Mouse (Mus musculus) CH12.LX (cell line): ENCODE measurements around the gene Maml1. TPM values are rescaled to one million over a fixed set of nuclear protein-coding genes. Genes with fewer than 3 reads are reported as not detected.

Experiments used
- DNase-seq: peaks from one replicate; pipeline ENCODE4 v3.0.0-alpha.2; 2013; ENCODE audit errors: extremely low read depth
- H3K27ac ChIP-seq: 2 replicates; pipeline ENCODE4 v1.5.1; 2012; ENCODE audit warnings: low read depth, mild to moderate bottlenecking, control low read depth, moderate library complexity; ENCODE audit not compliant: insufficient read depth
- H3K27me3 ChIP-seq: replicated peaks from 2 replicates; pipeline ENCODE3; 2012; ENCODE audit warnings: inconsistent platforms
- H3K36me3 ChIP-seq, 2 experiments: replicated peaks in 1 of 2; 2 replicates each; pipeline versions ENCODE3 to v1.6.1; 2012; ENCODE audit warnings: inconsistent platforms in 1 of 2, low read length in 1 of 2, mild to moderate bottlenecking in 1 of 2, mixed read lengths in 1 of 2, moderate library complexity in 1 of 2; ENCODE audit not compliant: control insufficient read depth in 1 of 2, insufficient read depth in 1 of 2
- H3K4me1 ChIP-seq, 2 experiments: 2 replicates each; pipeline ENCODE4 v1.6.1; 2012; ENCODE audit warnings: inconsistent platforms in 1 of 2, moderate library complexity in 1 of 2; ENCODE audit not compliant: insufficient read depth in 2 of 2, control insufficient read depth in 1 of 2
- H3K4me2 ChIP-seq: 2 replicates; pipeline ENCODE4 v1.6.1; 2012; ENCODE audit warnings: low read depth, mild to moderate bottlenecking, control low read depth; ENCODE audit not compliant: poor library complexity, insufficient read depth, severe bottlenecking
- H3K4me3 ChIP-seq, 3 experiments: fragments of 150-350 bp in 1 of 3; sonication (generic) in 1 of 3; replicated peaks in 1 of 3; 2 replicates each; pipeline versions ENCODE3 to v1.5.1; 2011 to 2012; ENCODE audit warnings: low read depth in 2 of 3, low read length in 2 of 3, mild to moderate bottlenecking in 2 of 3, moderate library complexity in 2 of 3, control low read depth in 1 of 3, improper control_type of control experiment in 1 of 3, inconsistent platforms in 1 of 3, mixed read lengths in 1 of 3; ENCODE audit not compliant: poor library complexity in 1 of 3
- H3K79me2 ChIP-seq: replicated peaks from 2 replicates; pipeline ENCODE4 v1.6.1; 2012; ENCODE audit warnings: mild to moderate bottlenecking, moderate library complexity; ENCODE audit not compliant: control insufficient read depth, poor library complexity, insufficient read depth, severe bottlenecking; ENCODE audit errors: extremely low read depth
- H3K9ac ChIP-seq: 2 replicates; pipeline ENCODE4 v1.6.1; 2012; ENCODE audit warnings: low read depth, mild to moderate bottlenecking, control low read depth, moderate library complexity; ENCODE audit not compliant: insufficient read depth
- H3K9me3 ChIP-seq: replicated peaks from 2 replicates; pipeline ENCODE3; 2012; ENCODE audit warnings: low read length, inconsistent platforms, mixed read lengths
- CHD2 ChIP-seq: IDR thresholded peaks from 2 replicates; pipeline ENCODE4 v1.6.1; 2011; ENCODE audit warnings: low read length, improper control_type of control experiment
- CTCF ChIP-seq, 2 experiments: IDR thresholded peaks in 1 of 2; conservative IDR thresholded peaks in 1 of 2; 2 replicates each; pipeline ENCODE4 v1.5.1; 2011 to 2012; ENCODE audit warnings: low read depth in 2 of 2, low read length in 2 of 2, improper control_type of control experiment in 1 of 2, inconsistent platforms in 1 of 2, mild to moderate bottlenecking in 1 of 2, moderate library complexity in 1 of 2
- E2F4 ChIP-seq: IDR thresholded peaks from 2 replicates; pipeline ENCODE4 v1.6.1; 2011; ENCODE audit warnings: low read depth, low read length, improper control_type of control experiment; ENCODE audit not compliant: insufficient replicate concordance
- GABPA ChIP-seq: IDR thresholded peaks from 2 replicates; pipeline ENCODE4 v1.6.1; 2012; ENCODE audit warnings: low read depth, low read length, improper control_type of control experiment, inconsistent platforms; ENCODE audit not compliant: insufficient replicate concordance
- JUND ChIP-seq: conservative IDR thresholded peaks from 2 replicates; pipeline ENCODE4 v1.6.1; 2011; ENCODE audit warnings: low read depth, low read length, improper control_type of control experiment
- KAT2A ChIP-seq: IDR thresholded peaks from 2 replicates; pipeline ENCODE4 v1.6.1; 2012; ENCODE audit warnings: low read length, improper control_type of control experiment, inconsistent platforms; ENCODE audit not compliant: insufficient replicate concordance
- MAFK ChIP-seq: IDR thresholded peaks from 2 replicates; pipeline ENCODE4 v1.6.1; 2011; ENCODE audit warnings: low read length, improper control_type of control experiment; ENCODE audit not compliant: insufficient replicate concordance
- MAX ChIP-seq: IDR thresholded peaks from 2 replicates; pipeline ENCODE4 v1.6.1; 2011; ENCODE audit warnings: low read length, improper control_type of control experiment
- MYC ChIP-seq: IDR thresholded peaks from 2 replicates; pipeline ENCODE4 v1.6.1; 2011; ENCODE audit warnings: low read depth, mild to moderate bottlenecking, improper control_type of control experiment, low read length
- NRF1 ChIP-seq: IDR thresholded peaks from 2 replicates; pipeline ENCODE4 v1.6.1; 2014; ENCODE audit warnings: low read depth, mild to moderate bottlenecking, inconsistent platforms, low read length, improper control_type of control experiment, moderate library complexity
- POLR2A ChIP-seq: IDR thresholded peaks from 2 replicates; pipeline ENCODE4 v1.6.1; 2011; ENCODE audit warnings: low read depth, mild to moderate bottlenecking, improper control_type of control experiment, low read length
- POLR2AphosphoS2 ChIP-seq: IDR thresholded peaks from 2 replicates; pipeline ENCODE4 v1.6.1; 2011; ENCODE audit warnings: low read depth, low read length, improper control_type of control experiment
- RAD21 ChIP-seq: IDR thresholded peaks from 2 replicates; pipeline ENCODE4 v1.6.1; 2011; ENCODE audit warnings: low read depth, mild to moderate bottlenecking, low read length, improper control_type of control experiment, moderate library complexity
- RCOR1 ChIP-seq: conservative IDR thresholded peaks from 2 replicates; pipeline ENCODE4 v1.6.1; 2012; ENCODE audit warnings: low read depth, mild to moderate bottlenecking, inconsistent platforms, low read length, improper control_type of control experiment
- SMC3 ChIP-seq: IDR thresholded peaks from 2 replicates; pipeline ENCODE4 v1.6.1; 2011; ENCODE audit warnings: low read depth, low read length, improper control_type of control experiment
- TBP ChIP-seq: conservative IDR thresholded peaks from 2 replicates; pipeline ENCODE4 v1.6.1; 2011; ENCODE audit warnings: low read depth, low read length, improper control_type of control experiment
- TCF12 ChIP-seq: IDR thresholded peaks from 2 replicates; pipeline ENCODE4 v1.6.1; 2014; ENCODE audit warnings: low read depth, mild to moderate bottlenecking, inconsistent platforms, low read length, improper control_type of control experiment
- USF1 ChIP-seq: IDR thresholded peaks from 2 replicates; pipeline ENCODE4 v1.6.1; 2014; ENCODE audit warnings: low read depth, mild to moderate bottlenecking, inconsistent platforms, low read length, improper control_type of control experiment
- USF2 ChIP-seq: conservative IDR thresholded peaks from 2 replicates; pipeline ENCODE4 v1.6.1; 2011; ENCODE audit warnings: low read depth, low read length, improper control_type of control experiment
- ZC3H11A ChIP-seq: IDR thresholded peaks from 2 replicates; pipeline ENCODE4 v1.6.1; 2012; ENCODE audit warnings: low read depth, mild to moderate bottlenecking, inconsistent platforms, low read length, improper control_type of control experiment
- ZMIZ1 ChIP-seq: IDR thresholded peaks from 2 replicates; pipeline ENCODE4 v1.6.1; 2012; ENCODE audit warnings: low read depth, mild to moderate bottlenecking, inconsistent platforms, low read length, improper control_type of control experiment
- ZNF384 ChIP-seq: IDR thresholded peaks from 2 replicates; pipeline ENCODE4 v1.6.1; 2012; ENCODE audit warnings: low read depth, low read length, improper control_type of control experiment, inconsistent platforms
- dilution Hi-C: fragments of 300-500 bp; cut with MboI; formaldehyde crosslinking; loops from 2 replicates; pipeline ENCODE4 v1.14.3; 2020; ENCODE audit warnings: low sequenced_read_pairs; ENCODE audit not compliant: extremely low pct_unique_long_range_greater_than_20kb, extremely low pct_ligation_motif_present
- in situ Hi-C: fragments of 300-500 bp; cut with MboI; formaldehyde crosslinking; loops from 3 replicates; pipeline ENCODE4 v1.14.3; 2019; ENCODE audit warnings: low sequenced_read_pairs, low pct_ligation_motif_present, low pct_unique_long_range_greater_than_20kb, mixed read lengths
- polyA plus RNA-seq: library from polyadenylated mRNA; unstranded; fragments of >175 nt; gene quantifications from 2 replicates; pipeline ENCODE4 v1.2.1, GENCODE M21; 2012; ENCODE audit warnings: low read depth; ENCODE audit not compliant: insufficient read length
- total RNA-seq, 2 experiments: library from RNA; depleted of rRNA; stranded (reverse); fragments of 300-350 nt in 1 of 2; fragments of >200 nt in 1 of 2; gene quantifications; 2 replicates each; pipeline ENCODE4 v1.2.3; 2012 to 2014

Maml1 gene
- total and polyA plus RNA-seq, 3 experiments, result 2.2 to 9.7 (median 5.4) TPM

GRCm38 (mm10) chr11:50269885-50270284 is 22.2 kb downstream of the Maml1 start:
- TF ChIP-seq SMC3 (no peak), RAD21 (no peak), MAFK (no peak), USF1 (no peak), TCF12 (no peak), MYC (no peak), CTCF (conservative IDR thresholded peaks at IDR 0.05 in 1 of 2, IDR thresholded peaks at IDR 0.05 in 1 of 2; ENCODE audit: low read depth in 2 of 2, low read length in 2 of 2) (no peak), KAT2A (no peak), USF2 (no peak), CHD2 (no peak), ZNF384 (no peak), JUND (no peak), NRF1 (no peak)
- Histone ChIP-seq H3K27me3 (no peaks in the 10 kb centered on the region), H3K4me1 (peaks cover 0 to 17% of the 10 kb centered on the region in 2 experiments; a peak in 2 of 4 replicates), H3K27ac (no peak overlapping the region), H3K4me2 (no peak overlapping the region), H3K79me2 (0 out of 2 replicates have a peak, but pooled peaks cover 2% of the 10 kb centered on the region), H3K4me3 (no peak overlapping the region), H3K36me3 (peaks cover 24 to 69% of the 10 kb centered on the region in 2 experiments), H3K9ac (no peak overlapping the region), H3K9me3 (no peaks in the 10 kb centered on the region)
- no peak for DNase-seq
- dilution Hi-C loops, result no loop called here
- in situ Hi-C loops, result no loop called here

GRCm38 (mm10) chr11:50269163-50269562 is 22.9 kb downstream of the Maml1 start:
- TF ChIP-seq JUND (no peak), CHD2 (no peak), MYC (peak; percentile 48; the same call in 1 of the 2 replicates), ZNF384 (no peak), E2F4 (no peak), CTCF (conservative IDR thresholded peaks at IDR 0.05 in 1 of 2, IDR thresholded peaks at IDR 0.05 in 1 of 2; ENCODE audit: low read depth in 2 of 2, low read length in 2 of 2) (peak; percentile 54 to 78), MAX (no peak), ZC3H11A (no peak), TBP (no peak), KAT2A (peak; percentile 76; the same call in 1 of the 2 replicates), POLR2A (no peak), GABPA (no peak), POLR2AphosphoS2 (no peak), RCOR1 (no peak), USF2 (no peak), SMC3 (peak; percentile 50), ZMIZ1 (no peak), RAD21 (peak; percentile 32)
- TF ChIP-seq, all 38 proteins: peak for 5
- Histone ChIP-seq H3K9ac (no peak overlapping the region), H3K4me2 (no peak overlapping the region), H3K9me3 (no peaks in the 10 kb centered on the region), H3K36me3 (peaks cover 29 to 75% of the 10 kb centered on the region in 2 experiments), H3K4me1 (peaks cover 0 to 10% of the 10 kb centered on the region in 2 experiments; a peak in 2 of 4 replicates), H3K27me3 (no peaks in the 10 kb centered on the region), H3K27ac (no peak overlapping the region), H3K79me2 (0 out of 2 replicates have a peak, but pooled peaks cover 2% of the 10 kb centered on the region), H3K4me3 (no peak overlapping the region)
- dilution Hi-C loops (no loop called here), in situ Hi-C loops (no loop called here)
- peak; percentile 54 for DNase-seq
